Mouse (Mus musculus) megakaryocyte, embryonic 14.5 days (primary cell): ENCODE measurements around the gene Dab2ip. TPM values are rescaled to one million over a fixed set of nuclear protein-coding genes. Genes with fewer than 3 reads are reported as not detected.

Experiments
- H3K27me3 ChIP-seq: replicated peaks from 2 replicates; pipeline ENCODE3; 2012; ENCODE audit warnings: inconsistent platforms
- H3K36me3 ChIP-seq: replicated peaks from 2 replicates; pipeline ENCODE3; 2012; ENCODE audit warnings: low read length, inconsistent platforms, mixed read lengths
- H3K4me1 ChIP-seq: 2 replicates; pipeline ENCODE4 v1.6.1; 2012; ENCODE audit warnings: inconsistent platforms
- H3K4me3 ChIP-seq: replicated peaks from 2 replicates; pipeline ENCODE3; 2012; ENCODE audit warnings: moderate library complexity, mild to moderate bottlenecking, inconsistent platforms
- H3K9me3 ChIP-seq: 2 replicates; pipeline ENCODE4 v1.6.1; 2012; ENCODE audit warnings: inconsistent platforms
- FLI1 ChIP-seq: IDR thresholded peaks from 2 replicates; pipeline ENCODE4 v1.6.1; 2012; ENCODE audit warnings: low read length, inconsistent platforms, mixed read lengths
- GATA1 ChIP-seq: IDR thresholded peaks from 3 replicates; pipeline ENCODE4 v1.6.1; 2012; ENCODE audit warnings: mixed read lengths, low read length, inconsistent platforms, borderline replicate concordance
- polyA plus RNA-seq: library from polyadenylated mRNA; stranded (reverse); fragments of >175 nt; gene quantifications from 2 replicates; pipeline ENCODE4 v1.2.3, GENCODE M21; 2012; ENCODE audit warnings: low replicate concordance; ENCODE audit not compliant: insufficient read depth

The Dab2ip gene
- polyA plus RNA-seq, 1 experiment = 5.0 TPM

DNA sequence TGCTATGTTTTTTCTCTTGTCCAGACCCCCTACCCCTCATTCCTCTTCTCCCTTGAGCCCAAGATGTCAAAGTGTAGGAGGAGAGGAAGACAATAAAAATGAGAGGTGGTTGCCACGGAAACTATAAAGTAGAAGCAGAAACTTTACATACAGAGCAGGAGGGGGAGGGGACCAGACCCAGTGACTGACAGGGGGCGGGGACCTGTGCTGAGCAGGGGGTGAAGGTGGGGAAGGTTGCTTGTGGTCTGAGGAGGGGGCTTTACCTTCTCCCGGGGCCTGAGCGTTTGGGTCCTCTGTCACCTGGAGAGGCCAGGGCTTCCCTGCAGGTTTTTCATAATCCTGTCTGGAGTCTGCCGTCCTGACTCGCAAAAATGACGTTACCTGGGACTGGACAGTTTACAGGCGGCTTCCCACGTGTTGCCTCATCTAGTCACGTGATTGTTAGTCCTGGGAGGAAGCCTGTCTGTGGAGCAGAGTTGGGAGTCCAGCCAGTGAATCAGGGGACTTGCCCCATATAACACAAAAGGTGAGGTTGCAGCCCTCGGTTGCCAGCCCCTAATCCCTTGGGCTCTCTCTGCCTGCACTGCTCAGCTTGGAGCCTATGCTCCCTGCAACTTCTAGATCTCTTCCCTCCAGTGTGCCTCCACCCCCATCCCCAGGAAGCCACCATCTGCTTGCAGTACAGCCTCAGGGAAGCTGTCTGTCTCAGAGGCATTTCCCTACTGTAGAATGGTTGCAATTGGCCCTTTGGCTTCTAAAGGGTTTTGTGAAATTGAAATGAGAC is 52.3 kb downstream of the Dab2ip start:
- Histone ChIP-seq H3K27me3 (peaks cover 100% of the 10 kb centered on the region), H3K4me3 (no peak overlapping the region)

DNA sequence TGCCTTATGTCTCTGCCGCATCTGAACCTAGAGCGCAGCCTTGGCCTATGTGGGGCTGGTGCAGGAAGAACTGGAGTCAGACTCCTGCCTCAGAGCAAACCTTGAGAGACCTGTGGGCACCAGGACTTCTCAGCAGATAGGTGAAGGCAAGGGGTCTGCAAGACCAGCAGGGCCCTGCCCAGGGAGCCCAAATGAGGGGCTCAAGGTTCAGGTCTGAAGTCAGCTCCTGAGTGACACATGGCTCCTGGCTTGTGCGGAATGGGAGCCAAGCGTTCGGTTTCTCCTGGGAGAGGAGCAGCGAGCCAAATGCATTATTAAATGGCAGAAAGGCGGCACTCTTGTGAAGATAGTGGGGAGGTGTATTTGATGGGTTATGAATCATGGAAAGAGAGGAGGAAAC is 52.9 kb downstream of the Dab2ip start:
- Histone ChIP-seq H3K9me3 (no peaks in the 10 kb centered on the region), H3K4me3 (no peak overlapping the region), H3K27me3 (peaks cover 100% of the 10 kb centered on the region), H3K4me1 (peaks cover 31% of the 10 kb centered on the region), H3K36me3 (no peaks in the 10 kb centered on the region)
- no peak for TF ChIP-seq GATA1
- TF ChIP-seq FLI1 = no peak

More for the DNA sequence above, 52.3 kb downstream of the Dab2ip start:
- Histone ChIP-seq H3K36me3 (no peaks in the 10 kb centered on the region), H3K4me1 (peaks cover 31% of the 10 kb centered on the region), H3K9me3 (no peaks in the 10 kb centered on the region)
- TF ChIP-seq GATA1 (no peak), FLI1 (no peak)

DNA sequence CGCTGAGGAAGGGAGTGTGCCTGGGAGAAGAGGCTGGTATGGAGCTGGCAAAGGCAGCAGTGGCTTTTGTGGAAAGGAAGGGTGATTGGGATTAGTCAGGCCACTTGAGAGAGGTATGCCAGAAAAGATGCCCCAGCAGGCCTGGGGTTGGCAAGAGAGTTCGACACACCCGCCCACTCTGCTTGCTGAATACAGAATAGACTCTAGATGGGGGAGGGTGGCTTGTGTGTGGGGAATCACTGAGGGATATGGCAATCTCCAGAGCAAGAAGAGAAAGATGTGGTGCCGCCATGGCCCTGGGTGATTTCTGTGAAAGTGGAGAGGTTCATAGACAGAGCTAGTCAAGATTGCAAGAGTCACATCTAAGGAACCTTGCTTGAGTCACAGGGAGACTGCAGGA is 53.6 kb downstream of the Dab2ip start:
- H3K4me1 ChIP-seq = peaks cover 31% of the 10 kb centered on the region
- no peaks in the 10 kb centered on the region for H3K9me3 ChIP-seq
- TF ChIP-seq FLI1 (no peak), GATA1 (no peak)
- H3K4me3 ChIP-seq = no peak overlapping the region
- peaks cover 100% of the 10 kb centered on the region for H3K27me3 ChIP-seq
- no peaks in the 10 kb centered on the region for H3K36me3 ChIP-seq

DNA sequence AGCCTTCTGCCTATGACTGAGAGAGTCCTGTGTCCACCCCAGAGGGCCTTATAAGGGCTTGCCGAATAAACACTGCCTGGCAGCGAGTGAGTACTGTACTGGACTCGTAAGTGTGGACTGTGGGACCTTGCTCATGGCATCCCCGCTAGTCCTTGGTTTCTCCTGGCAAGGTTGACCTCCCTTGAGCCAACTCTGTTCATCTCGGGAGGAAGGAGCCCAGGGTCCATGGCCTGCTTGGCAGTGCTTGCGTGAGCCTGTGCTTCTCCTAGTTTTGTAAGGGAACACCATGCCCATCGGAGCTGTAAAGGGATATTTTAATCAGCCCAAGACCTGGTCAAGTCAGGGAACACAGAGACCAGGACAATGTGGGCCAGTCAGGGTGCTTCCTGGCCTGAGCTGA is 54.2 kb downstream of the Dab2ip start:
- no peak for TF ChIP-seq FLI1
- TF ChIP-seq GATA1 = no peak
- no peaks in the 10 kb centered on the region for H3K36me3 ChIP-seq
- H3K4me1 ChIP-seq = peaks cover 32% of the 10 kb centered on the region
- H3K4me3 ChIP-seq = no peak overlapping the region
- H3K9me3 ChIP-seq = no peaks in the 10 kb centered on the region
- H3K27me3 ChIP-seq = peaks cover 100% of the 10 kb centered on the region

DNA sequence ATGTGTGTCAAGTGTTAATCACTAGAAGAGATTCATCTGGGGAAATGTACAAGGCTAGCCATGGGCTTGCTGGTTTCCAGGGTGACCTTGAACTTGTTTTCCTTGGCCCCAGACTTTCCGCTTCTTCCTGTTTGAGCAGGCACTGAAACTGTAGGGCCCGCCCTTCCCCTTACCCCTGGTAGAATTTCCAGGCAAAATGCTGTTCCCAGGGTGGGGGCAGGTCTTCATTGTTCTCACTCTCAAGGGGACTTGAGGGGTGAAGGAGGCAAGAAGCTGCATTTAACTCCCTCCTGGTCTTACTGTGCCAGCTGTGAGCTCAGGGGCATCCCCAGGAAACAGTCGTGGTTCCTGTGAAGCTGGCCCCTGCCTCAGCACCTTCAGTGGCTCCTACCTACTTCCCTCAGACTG is 55.9 kb downstream of the Dab2ip start:
- no peak overlapping the region for H3K4me3 ChIP-seq
- no peaks in the 10 kb centered on the region for H3K36me3 ChIP-seq
- peaks cover 97% of the 10 kb centered on the region for H3K27me3 ChIP-seq
- TF ChIP-seq FLI1 (no peak), GATA1 (no peak)
- H3K9me3 ChIP-seq = no peaks in the 10 kb centered on the region
- peaks cover 35% of the 10 kb centered on the region for H3K4me1 ChIP-seq

DNA sequence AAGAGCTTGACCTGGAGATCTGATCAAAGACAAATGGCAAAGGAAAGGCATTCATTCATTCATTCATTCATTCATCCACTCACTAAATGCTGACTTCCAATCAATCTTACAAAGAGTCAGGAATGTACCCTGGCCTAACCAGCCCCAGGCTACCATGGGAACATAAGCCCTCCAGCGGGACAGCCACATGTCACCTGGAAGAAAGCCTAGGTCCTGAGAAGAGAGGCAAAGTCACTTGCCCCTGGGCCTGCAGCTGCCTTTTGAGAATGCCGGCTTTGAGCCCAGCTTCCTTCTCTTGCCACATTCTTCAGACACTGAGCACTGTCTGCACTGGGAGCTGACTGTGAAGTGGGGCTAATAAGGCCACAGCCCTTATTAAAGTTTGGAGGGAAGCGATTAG is 56.3 kb downstream of the Dab2ip start:
- Histone ChIP-seq H3K9me3 (no peaks in the 10 kb centered on the region), H3K4me3 (no peak overlapping the region), H3K27me3 (peaks cover 97% of the 10 kb centered on the region), H3K4me1 (peaks cover 30% of the 10 kb centered on the region), H3K36me3 (no peaks in the 10 kb centered on the region)
- TF ChIP-seq GATA1 = no peak

DNA sequence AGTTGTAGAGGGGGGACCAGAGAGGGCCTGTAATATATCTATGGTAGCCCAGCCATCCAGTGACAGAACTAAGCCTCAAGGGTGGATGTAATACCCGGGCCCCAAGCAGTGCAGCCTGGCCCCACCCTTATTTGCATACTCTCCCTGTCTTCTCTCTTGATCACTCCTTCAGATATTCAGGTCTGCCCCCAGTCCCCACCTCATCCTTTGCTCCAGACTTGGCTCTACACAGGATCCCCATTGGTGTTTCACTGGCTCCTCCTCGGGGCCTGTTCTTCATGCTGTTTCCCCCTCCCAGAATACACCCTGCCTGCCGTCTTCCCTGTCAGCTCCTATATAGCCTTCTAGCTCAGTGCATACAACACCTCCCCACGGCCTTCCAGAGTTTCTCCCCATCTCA is 57.3 kb downstream of the Dab2ip start:
- Histone ChIP-seq H3K9me3 (no peaks in the 10 kb centered on the region), H3K4me3 (no peak overlapping the region), H3K27me3 (peaks cover 97% of the 10 kb centered on the region), H3K36me3 (no peaks in the 10 kb centered on the region), H3K4me1 (peaks cover 22% of the 10 kb centered on the region)
- TF ChIP-seq GATA1 = no peak

DNA sequence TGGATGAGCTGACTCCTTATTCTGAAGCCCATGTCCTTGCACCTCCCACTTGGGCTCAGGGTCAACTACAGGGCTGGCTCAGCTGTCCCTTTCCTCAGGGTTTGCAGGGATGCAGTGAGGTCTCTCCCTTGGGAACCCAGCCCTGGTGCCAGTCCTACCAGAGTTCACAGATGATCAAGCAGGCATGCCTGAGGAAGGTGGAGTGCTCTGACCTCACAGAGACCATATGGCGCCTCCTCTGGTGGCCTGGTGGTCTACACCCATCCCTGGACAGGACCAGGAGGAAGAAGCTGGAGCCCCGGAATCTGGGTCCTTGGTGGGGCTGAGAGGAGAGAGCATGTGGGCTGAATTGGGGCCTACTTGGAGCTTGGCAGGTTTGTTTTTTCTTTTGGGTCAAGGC is 57.9 kb downstream of the Dab2ip start:
- no peak for TF ChIP-seq FLI1
- TF ChIP-seq GATA1 = no peak
- Histone ChIP-seq H3K4me1 (peaks cover 16% of the 10 kb centered on the region), H3K4me3 (no peak overlapping the region), H3K27me3 (peaks cover 97% of the 10 kb centered on the region), H3K36me3 (no peaks in the 10 kb centered on the region), H3K9me3 (no peaks in the 10 kb centered on the region)

DNA sequence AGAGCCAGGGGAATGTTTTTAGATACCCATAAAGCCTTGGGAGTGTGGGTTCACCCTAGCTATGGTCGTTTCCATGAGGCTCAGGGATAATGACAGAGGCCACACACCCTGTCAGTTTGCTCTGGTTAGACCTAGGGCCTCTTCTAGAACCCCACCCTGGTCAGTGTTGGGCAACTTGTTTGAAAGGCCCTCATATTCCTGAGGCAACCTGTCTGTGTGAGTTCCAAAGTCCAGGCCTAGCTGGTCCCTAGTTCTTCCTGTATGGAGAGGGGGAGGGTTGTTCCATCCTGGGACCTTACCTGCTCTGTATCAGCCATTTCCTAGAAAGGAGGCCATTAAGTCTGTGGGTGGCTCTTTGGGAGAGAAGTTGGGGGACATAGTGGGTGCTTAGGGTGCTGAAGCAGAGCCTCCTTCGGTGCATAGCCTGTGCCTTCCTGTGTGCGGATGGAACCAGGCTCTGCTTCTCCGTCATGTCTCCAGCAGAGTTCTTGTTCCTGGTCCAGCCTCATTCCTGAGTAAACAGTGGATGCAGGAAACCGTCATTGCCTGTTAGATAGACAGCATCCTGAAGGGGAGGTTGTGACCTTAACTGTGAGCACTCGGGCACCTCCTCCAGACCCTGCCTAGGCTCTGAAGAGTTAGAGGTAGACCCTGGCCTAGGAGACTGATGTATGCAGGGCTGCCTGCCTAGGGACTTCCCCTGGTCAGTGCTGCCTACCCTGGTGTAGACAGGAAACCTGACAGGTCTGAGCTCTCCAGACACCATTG is 59.0 kb downstream of the Dab2ip start:
- H3K4me1 ChIP-seq = peaks cover 20% of the 10 kb centered on the region
- H3K9me3 ChIP-seq = no peaks in the 10 kb centered on the region
- H3K36me3 ChIP-seq = no peaks in the 10 kb centered on the region
- H3K4me3 ChIP-seq = no peak overlapping the region
- TF ChIP-seq GATA1 (no peak), FLI1 (no peak)
- peaks cover 97% of the 10 kb centered on the region for H3K27me3 ChIP-seq

DNA sequence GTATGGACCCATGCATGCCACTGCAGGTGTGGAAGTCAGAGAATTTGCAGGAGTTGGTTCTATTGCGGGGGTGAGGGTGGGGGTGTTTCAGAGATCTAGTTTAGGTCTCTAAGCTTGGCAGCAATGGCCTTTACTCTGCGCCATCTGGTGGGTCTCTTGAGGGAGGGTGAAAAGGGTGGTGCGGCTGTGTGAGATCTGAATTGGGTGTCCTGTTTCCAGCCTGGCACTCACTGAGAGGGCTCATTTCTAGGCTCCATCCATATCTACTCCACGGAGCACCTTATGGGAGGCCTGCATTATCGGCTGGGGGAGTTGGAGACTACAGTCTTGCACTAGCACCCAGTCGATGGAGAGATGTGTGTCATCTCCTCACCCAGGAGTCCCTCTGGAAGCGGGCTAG is 60.9 kb downstream of the Dab2ip start:
- TF ChIP-seq FLI1 (no peak), GATA1 (no peak)
- H3K4me1 ChIP-seq = peaks cover 25% of the 10 kb centered on the region
- no peaks in the 10 kb centered on the region for H3K9me3 ChIP-seq
- peaks cover 97% of the 10 kb centered on the region for H3K27me3 ChIP-seq
- no peak overlapping the region for H3K4me3 ChIP-seq
- no peaks in the 10 kb centered on the region for H3K36me3 ChIP-seq

DNA sequence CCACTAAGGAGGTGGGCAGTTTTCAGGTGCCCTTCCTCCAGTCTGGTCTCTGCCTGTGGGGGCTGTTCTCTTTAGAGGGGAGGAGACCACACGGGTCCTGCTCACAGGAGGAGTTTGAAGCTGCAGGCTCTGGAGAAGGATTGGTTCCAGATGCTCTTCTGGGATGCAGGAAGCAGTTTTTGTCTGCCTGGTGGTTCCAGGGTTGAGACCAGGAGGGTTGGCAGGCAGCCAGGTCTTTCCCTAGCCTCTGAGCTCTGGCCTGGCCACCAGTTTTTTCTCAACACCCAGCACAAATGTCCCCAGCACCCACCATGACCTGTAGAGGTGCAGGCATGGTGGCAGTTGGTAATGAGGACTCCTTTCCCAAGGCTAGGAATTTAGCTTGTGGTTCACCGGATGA is 61.5 kb downstream of the Dab2ip start:
- Histone ChIP-seq H3K4me1 (peaks cover 23% of the 10 kb centered on the region), H3K9me3 (no peaks in the 10 kb centered on the region), H3K4me3 (no peak overlapping the region), H3K36me3 (no peaks in the 10 kb centered on the region), H3K27me3 (peaks cover 97% of the 10 kb centered on the region)
- no peak for TF ChIP-seq GATA1
- no peak for TF ChIP-seq FLI1
